Mouse (Mus musculus): ENCODE results near the gene Surf2. TPM values are rescaled to one million over a fixed set of nuclear protein-coding genes. Genes with fewer than 3 reads are reported as not detected.

Gene Surf2
- polyA plus RNA-seq, 1 experiment from 2014 or later, result 59.7 TPM

DNA sequence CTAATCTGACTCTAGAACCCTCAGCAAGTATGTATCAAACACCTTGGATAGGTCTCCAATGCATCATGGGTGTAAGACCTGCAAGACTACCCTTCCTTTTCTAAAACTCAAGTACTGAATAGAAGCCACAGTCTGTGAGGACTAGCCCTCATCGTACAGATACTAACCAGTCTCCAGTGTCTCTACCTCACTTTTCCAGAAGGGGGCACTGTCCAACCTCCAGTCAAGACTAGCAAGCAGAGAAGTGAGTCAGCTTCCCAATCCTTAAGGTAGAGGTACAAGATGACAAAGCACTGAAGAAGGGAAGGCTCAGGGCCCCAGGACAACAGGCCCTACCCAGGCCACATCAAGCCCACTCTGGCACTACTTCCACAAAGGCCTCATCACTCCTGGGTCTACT, 14.2 kb downstream of the Surf2 start:
- Histone ChIP-seq H3K9me3 (ENCODE audit: control insufficient read depth, low read length) (no peaks in the 10 kb centered on the region), H3K4me2 (ENCODE audit: low read length) (no peak overlapping the region), H3K27me3 (replicated peaks; ENCODE audit: control insufficient read depth, insufficient read depth, low read length) (no peaks in the 10 kb centered on the region), H3K4me3 (replicated peaks; ENCODE audit: low read length) (no peak overlapping the region), H3K4me1 (replicated peaks; ENCODE audit: control insufficient read depth, insufficient read depth, low read length) (peaks cover 24% of the 10 kb centered on the region), H3K9ac (replicated peaks; ENCODE audit: low read depth, low read length) (no peak overlapping the region), H3K27ac (ENCODE audit: low read length) (no peak overlapping the region), H3K36me3 (ENCODE audit: control insufficient read depth, insufficient read depth) (peaks cover 5% of the 10 kb centered on the region; the same call in 1 of the 2 replicates)
- ATAC-seq, result no peak
- WGBS, result 11% methylated on average over 1 of the region's 1 CpGs

DNA sequence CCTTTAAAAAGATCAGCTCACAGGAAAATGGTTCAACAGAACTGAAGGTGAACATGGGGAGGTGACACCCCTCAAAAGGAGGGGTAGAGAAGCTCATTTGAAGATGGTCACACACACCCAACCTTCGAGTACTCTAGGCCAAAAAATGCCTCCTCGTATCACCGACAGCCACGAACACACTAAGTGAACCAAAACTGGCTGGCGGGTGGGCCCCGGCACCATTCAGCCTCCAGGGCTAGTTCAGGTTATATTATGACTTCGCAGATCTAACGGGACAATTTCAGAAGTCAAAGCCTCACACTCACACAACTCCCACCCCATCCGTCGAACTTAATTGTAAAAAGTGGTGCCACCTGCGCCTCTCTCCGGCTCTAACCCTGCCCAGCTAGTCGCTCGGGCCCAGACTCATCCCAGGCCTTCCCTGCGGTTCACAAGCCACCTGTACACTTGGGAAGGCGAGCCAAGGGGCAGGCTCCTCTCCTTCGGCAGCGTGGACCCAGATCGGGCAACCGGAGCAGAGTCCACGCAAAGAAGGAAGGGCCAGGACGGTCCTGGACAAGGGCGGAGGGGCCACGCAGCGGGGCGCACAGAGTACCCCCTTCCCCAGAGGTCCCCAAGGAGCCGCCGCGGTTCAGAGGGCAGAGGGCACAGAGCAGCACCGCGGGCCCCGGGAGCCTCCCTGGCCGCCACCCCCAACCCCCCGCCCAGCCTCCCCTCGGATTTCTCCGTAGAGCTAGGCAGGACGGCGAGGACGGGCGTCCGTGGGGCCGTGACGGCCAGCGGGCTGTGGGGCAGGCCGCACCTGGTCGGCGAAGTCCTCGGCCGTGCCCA, 16.5 kb downstream of the Surf2 start:
- H3K4me1 ChIP-seq (replicated peaks; ENCODE audit: control insufficient read depth, insufficient read depth, low read length), result peaks cover 24% of the 10 kb centered on the region
- H3K36me3 ChIP-seq (ENCODE audit: control insufficient read depth, insufficient read depth), result no peaks in the 10 kb centered on the region
- no peak overlapping the region; the same call in 1 of the 2 replicates for H3K27ac ChIP-seq (ENCODE audit: low read length)
- H3K9me3 ChIP-seq (ENCODE audit: control insufficient read depth, low read length), result no peaks in the 10 kb centered on the region
- WGBS, result 2% methylated on average over 39 of the region's 49 CpGs
- H3K4me3 ChIP-seq (replicated peaks; ENCODE audit: low read length), result peak overlapping the region; percentile 92
- peak overlapping the region; percentile 98 for H3K9ac ChIP-seq (replicated peaks; ENCODE audit: low read depth, low read length)
- no peaks in the 10 kb centered on the region for H3K27me3 ChIP-seq (replicated peaks; ENCODE audit: control insufficient read depth, insufficient read depth, low read length)
- peak overlapping the region; percentile 77 for H3K4me2 ChIP-seq (ENCODE audit: low read length)
- no peak; the same call in 1 of the 2 replicates for ATAC-seq

DNA sequence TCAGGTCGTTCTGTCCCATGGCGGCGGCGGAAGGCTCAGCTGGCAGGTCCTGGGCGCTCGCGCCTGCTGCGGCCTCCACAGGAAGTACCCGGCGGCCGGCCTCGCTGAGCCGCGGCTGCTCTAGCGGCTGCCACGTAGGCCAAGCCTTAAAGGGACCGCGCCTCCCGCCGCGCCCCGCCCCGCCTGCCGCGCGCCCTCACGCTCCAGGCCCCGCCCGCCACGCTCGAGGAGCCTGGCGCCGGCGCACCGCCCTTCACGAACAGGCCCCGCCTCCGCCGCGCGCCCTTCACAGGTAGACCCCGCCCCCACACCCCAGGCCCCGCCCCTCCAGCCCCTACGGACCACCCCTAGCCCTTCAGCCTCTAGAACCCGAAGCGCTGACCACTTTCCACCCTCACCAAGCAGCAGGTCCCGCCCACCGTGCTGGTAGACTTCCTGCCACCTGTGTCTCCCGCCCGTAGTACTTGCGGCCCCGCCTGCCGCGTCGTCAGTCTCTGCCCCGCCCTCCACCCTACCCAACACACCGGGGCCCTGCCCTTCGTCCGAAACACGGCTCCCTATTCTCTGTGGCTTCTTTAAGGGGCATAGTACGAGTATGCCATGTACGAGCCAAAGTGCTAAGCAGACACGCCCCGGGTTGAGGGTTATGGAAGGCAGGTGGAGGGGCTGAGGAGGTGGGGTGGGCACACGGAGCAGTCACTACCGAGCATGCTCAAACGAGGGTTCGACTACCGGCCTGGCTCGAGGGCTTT, 17.3 kb downstream of the Surf2 start, which contains the start of the genes Surf4 and Stkld1:
Gene Surf4, minus strand, starts transcription at position 625 of the 752 bp plus-strand sequence.
Gene Stkld1, plus strand, starts transcription at position 744 of the 752 bp plus-strand sequence.
- Histone ChIP-seq H3K9me3 (ENCODE audit: control insufficient read depth, low read length) (no peaks in the 10 kb centered on the region), H3K4me2 (ENCODE audit: low read length) (peak within 1 kb of the TSS; percentile 77), H3K27me3 (replicated peaks; ENCODE audit: control insufficient read depth, insufficient read depth, low read length) (no peaks in the 10 kb centered on the region), H3K4me3 (replicated peaks; ENCODE audit: low read length) (peak within 1 kb of the TSS; percentile 92), H3K27ac (ENCODE audit: low read length) (no peak within 1 kb of the TSS; the same call in 1 of the 2 replicates), H3K36me3 (ENCODE audit: control insufficient read depth, insufficient read depth) (no peaks in the 10 kb centered on the region), H3K9ac (replicated peaks; ENCODE audit: low read depth, low read length) (peak within 1 kb of the TSS; percentile 98), H3K4me1 (replicated peaks; ENCODE audit: control insufficient read depth, insufficient read depth, low read length) (peaks cover 24% of the 10 kb centered on the region)
- WGBS, result under 1% methylated on average over 64 of the region's 70 CpGs
- peak; percentile 97 for ATAC-seq

DNA sequence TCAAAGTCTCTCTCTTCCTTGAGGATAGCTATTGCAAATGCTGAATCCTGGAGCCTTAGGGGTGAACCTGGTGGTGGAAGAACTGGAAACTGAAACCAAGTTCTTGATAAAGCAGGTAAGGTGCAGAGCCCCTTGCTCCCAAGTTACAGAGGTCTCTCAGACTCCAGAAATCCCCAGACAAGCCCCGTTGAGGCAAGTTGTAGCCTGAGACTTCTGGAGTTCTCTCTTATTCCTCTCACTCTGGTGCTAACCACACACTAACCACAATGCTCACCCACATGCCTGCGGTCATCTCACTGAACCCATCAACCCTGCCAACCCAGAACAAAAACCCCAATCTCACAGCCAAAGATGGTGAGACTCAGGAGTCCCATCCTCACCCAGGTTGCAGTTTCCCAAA, 19.1 kb downstream of the Surf2 start:
- ATAC-seq, result no peak
- H3K4me1 ChIP-seq (replicated peaks; ENCODE audit: control insufficient read depth, insufficient read depth, low read length), result peaks cover 22% of the 10 kb centered on the region
- H3K4me2 ChIP-seq (ENCODE audit: low read length), result no peak overlapping the region
- H3K4me3 ChIP-seq (replicated peaks; ENCODE audit: low read length), result no peak overlapping the region
- no peaks in the 10 kb centered on the region for H3K27me3 ChIP-seq (replicated peaks; ENCODE audit: control insufficient read depth, insufficient read depth, low read length)
- no peaks in the 10 kb centered on the region for H3K36me3 ChIP-seq (ENCODE audit: control insufficient read depth, insufficient read depth)
- no peaks in the 10 kb centered on the region for H3K9me3 ChIP-seq (ENCODE audit: control insufficient read depth, low read length)
- H3K27ac ChIP-seq (ENCODE audit: low read length), result no peak overlapping the region
- no peak overlapping the region for H3K9ac ChIP-seq (replicated peaks; ENCODE audit: low read depth, low read length)
- 85% methylated on average over 2 of the region's 2 CpGs for WGBS

DNA sequence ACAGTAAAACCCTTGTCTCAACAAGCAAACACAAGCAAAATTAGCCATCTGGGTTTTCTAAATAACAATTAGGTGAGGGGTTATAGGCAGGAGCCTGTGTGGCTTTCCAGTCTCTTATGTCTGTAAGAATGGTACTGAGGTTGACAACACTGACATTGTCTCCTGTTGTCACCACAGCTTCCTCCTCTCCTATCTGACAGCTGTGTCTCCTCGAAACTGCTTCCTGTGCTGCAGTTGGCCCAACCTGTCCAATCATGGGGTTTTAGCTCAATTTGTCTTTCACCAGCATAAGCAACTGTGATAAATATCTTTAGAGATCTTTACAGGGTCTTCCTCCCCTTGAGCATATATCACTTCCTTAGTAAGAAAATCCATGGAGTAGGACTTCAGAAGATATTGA, 20.3 kb downstream of the Surf2 start:
- no peak overlapping the region for H3K4me3 ChIP-seq (replicated peaks; ENCODE audit: low read length)
- WGBS, result 86% methylated on average over 1 of the region's 1 CpGs

DNA sequence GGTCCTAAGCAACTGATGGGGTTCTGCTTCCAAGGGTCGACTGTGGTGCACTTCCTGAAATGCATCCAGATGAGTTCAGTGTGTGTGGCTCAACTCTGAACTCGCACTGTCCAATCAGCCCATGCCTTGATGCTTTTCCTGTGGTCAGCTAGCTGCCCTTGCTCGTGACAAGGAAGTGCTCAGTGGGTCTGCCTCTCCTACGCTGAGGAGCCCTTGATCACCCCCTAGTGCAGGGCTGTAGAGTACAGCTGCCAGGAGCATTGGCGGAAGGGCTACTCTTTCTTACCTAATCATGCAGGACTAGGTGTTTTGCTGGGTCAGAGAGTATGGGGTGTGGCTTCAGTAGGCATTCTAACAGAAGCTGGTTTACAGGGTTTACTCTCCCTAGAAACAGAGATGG, 25.4 kb downstream of the Surf2 start:
- no peak for ATAC-seq
- WGBS, result 44% methylated on average over 5 of the region's 5 CpGs
- Histone ChIP-seq H3K36me3 (ENCODE audit: control insufficient read depth, insufficient read depth) (no peaks in the 10 kb centered on the region), H3K4me3 (replicated peaks; ENCODE audit: low read length) (no peak overlapping the region), H3K27me3 (replicated peaks; ENCODE audit: control insufficient read depth, insufficient read depth, low read length) (no peaks in the 10 kb centered on the region), H3K4me1 (replicated peaks; ENCODE audit: control insufficient read depth, insufficient read depth, low read length) (no peaks in the 10 kb centered on the region), H3K9me3 (ENCODE audit: control insufficient read depth, low read length) (no peaks in the 10 kb centered on the region), H3K4me2 (ENCODE audit: low read length) (no peak overlapping the region), H3K27ac (ENCODE audit: low read length) (no peak overlapping the region), H3K9ac (replicated peaks; ENCODE audit: low read depth, low read length) (no peak overlapping the region)

More for the DNA sequence above, 20.3 kb downstream of the Surf2 start:
- Histone ChIP-seq H3K4me2 (ENCODE audit: low read length) (no peak overlapping the region), H3K27me3 (replicated peaks; ENCODE audit: control insufficient read depth, insufficient read depth, low read length) (no peaks in the 10 kb centered on the region), H3K27ac (ENCODE audit: low read length) (no peak overlapping the region), H3K9me3 (ENCODE audit: control insufficient read depth, low read length) (no peaks in the 10 kb centered on the region), H3K9ac (replicated peaks; ENCODE audit: low read depth, low read length) (no peak overlapping the region), H3K4me1 (replicated peaks; ENCODE audit: control insufficient read depth, insufficient read depth, low read length) (peaks cover 12% of the 10 kb centered on the region), H3K36me3 (ENCODE audit: control insufficient read depth, insufficient read depth) (no peaks in the 10 kb centered on the region)
- no peak for ATAC-seq

DNA sequence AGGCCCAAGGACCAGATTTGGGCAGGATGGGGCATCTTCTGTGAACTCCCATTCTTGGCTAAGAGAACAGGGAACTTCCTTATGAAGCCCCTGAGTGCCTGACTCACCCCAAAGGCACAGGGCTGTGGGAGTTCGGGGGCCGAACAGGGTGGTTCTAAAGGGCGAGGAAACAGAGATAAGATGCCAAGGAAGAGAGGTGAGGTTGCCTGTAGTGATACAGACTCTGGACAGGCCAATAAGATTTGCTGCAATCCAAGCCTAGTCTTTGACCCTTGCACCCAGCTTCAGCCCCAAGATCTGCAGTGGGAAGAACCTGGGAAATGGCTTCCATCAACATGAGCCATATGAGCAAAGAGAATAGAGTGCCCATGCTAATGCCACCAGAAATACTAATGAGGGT, 27.1 kb downstream of the Surf2 start:
- no peak overlapping the region for H3K4me3 ChIP-seq (replicated peaks; ENCODE audit: low read length)
- no peak overlapping the region for H3K9ac ChIP-seq (replicated peaks; ENCODE audit: low read depth, low read length)
- no peak overlapping the region for H3K4me2 ChIP-seq (ENCODE audit: low read length)
- 85% methylated on average over 3 of the region's 3 CpGs for whole genome bisulfite sequencing
- no peaks in the 10 kb centered on the region for H3K36me3 ChIP-seq (ENCODE audit: control insufficient read depth, insufficient read depth)
- H3K9me3 ChIP-seq (ENCODE audit: control insufficient read depth, low read length), result no peaks in the 10 kb centered on the region
- no peak for ATAC-seq
- no peaks in the 10 kb centered on the region for H3K27me3 ChIP-seq (replicated peaks; ENCODE audit: control insufficient read depth, insufficient read depth, low read length)
- 0 out of 2 replicates have a peak, but pooled peaks cover 3% of the 10 kb centered on the region for H3K4me1 ChIP-seq (replicated peaks; ENCODE audit: control insufficient read depth, insufficient read depth, low read length)
- H3K27ac ChIP-seq (ENCODE audit: low read length), result no peak overlapping the region

DNA sequence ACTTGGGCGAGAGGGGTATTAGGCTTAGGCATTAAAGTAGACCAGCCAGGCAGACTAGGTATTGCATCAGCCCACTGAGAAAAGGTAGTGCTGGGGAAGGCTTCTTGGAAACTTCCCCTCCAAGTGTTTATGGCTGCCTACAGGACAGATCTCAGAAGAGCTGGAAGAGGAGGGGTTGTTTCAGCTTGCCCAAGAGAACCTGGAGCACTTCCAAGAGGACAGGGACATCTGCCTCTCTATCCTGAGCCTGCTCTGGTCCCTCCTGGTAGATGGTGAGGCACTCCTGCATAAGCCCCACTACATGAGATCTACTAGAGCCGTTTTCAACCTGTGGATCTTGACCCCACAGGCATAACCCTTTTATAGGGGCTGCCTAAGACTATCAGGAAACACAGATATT, 34.2 kb downstream of the Surf2 start:
- no peak overlapping the region for H3K27ac ChIP-seq (ENCODE audit: low read length)
- 93% methylated on average over 2 of the region's 2 CpGs for WGBS
- H3K27me3 ChIP-seq (replicated peaks; ENCODE audit: control insufficient read depth, insufficient read depth, low read length), result no peaks in the 10 kb centered on the region
- no peak overlapping the region for H3K4me3 ChIP-seq (replicated peaks; ENCODE audit: low read length)
- H3K9me3 ChIP-seq (ENCODE audit: control insufficient read depth, low read length), result no peaks in the 10 kb centered on the region
- no peak for ATAC-seq
- peaks cover 10% of the 10 kb centered on the region for H3K36me3 ChIP-seq (ENCODE audit: control insufficient read depth, insufficient read depth)
- no peak overlapping the region for H3K4me2 ChIP-seq (ENCODE audit: low read length)
- no peak overlapping the region for H3K9ac ChIP-seq (replicated peaks; ENCODE audit: low read depth, low read length)
- H3K4me1 ChIP-seq (replicated peaks; ENCODE audit: control insufficient read depth, insufficient read depth, low read length), result 0 out of 2 replicates have a peak, but pooled peaks cover 3% of the 10 kb centered on the region

DNA sequence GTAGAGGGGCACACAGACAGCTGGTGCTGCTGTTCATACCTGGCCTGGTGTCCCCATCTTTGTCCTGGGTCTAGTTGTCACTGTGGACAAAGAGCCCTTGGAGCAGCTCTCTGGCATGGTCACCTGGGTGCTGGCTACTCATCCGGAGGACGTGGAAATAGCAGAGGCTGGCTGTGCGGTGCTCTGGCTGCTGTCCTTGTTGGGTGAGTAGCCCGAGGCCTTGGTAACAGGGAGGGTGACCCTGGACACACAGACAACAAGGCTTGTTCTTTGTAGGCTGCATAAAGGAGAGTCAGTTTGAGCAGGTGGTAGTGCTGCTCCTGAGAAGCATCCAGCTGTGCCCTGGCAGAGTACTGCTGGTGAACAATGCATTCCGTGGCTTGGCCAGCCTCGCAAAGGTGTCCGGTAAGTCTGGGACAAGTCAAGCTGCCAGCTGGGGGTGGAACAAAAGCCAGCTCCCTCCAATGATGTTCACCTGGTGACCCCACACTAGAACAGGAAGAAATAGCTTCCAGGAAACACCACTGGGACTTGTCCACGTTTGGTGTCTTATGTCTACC, 35.3 kb downstream of the Surf2 start:
- Histone ChIP-seq H3K9ac (replicated peaks; ENCODE audit: low read depth, low read length) (no peak overlapping the region), H3K36me3 (ENCODE audit: control insufficient read depth, insufficient read depth) (peaks cover 19% of the 10 kb centered on the region), H3K4me3 (replicated peaks; ENCODE audit: low read length) (no peak overlapping the region), H3K9me3 (ENCODE audit: control insufficient read depth, low read length) (no peaks in the 10 kb centered on the region), H3K4me1 (replicated peaks; ENCODE audit: control insufficient read depth, insufficient read depth, low read length) (0 out of 2 replicates have a peak, but pooled peaks cover 3% of the 10 kb centered on the region), H3K4me2 (ENCODE audit: low read length) (no peak overlapping the region), H3K27ac (ENCODE audit: low read length) (no peak overlapping the region), H3K27me3 (replicated peaks; ENCODE audit: control insufficient read depth, insufficient read depth, low read length) (no peaks in the 10 kb centered on the region)
- WGBS, result 92% methylated on average over 8 of the region's 8 CpGs
- ATAC-seq, result no peak
